Mouse (Mus musculus) right cerebral cortex, postnatal 36 days (tissue): ENCODE results near the gene Sbf2.
"Not testable (repeated sequence)": the region's sequence is repeated elsewhere in the genome, so short reads cannot be mapped to it uniquely, and the experiment has no call there.

ENCODE experiments used
- DNase-seq, 2 experiments: peaks; one replicate each; pipeline ENCODE4 v3.0.0; 2022; ENCODE audit warnings: low spot score in 2 of 2, mixed read lengths in 1 of 2

Gene Sbf2

GRCm38 (mm10) chr7:110391632-110392031 lies 223.1 kb downstream of the Sbf2 start:
- no peak for DNase-seq

- DNase-seq, result not testable (repeated sequence)
Measured at GRCm38 (mm10) chr7:110388889-110389288, 225.8 kb downstream of the Sbf2 start.

DNA sequence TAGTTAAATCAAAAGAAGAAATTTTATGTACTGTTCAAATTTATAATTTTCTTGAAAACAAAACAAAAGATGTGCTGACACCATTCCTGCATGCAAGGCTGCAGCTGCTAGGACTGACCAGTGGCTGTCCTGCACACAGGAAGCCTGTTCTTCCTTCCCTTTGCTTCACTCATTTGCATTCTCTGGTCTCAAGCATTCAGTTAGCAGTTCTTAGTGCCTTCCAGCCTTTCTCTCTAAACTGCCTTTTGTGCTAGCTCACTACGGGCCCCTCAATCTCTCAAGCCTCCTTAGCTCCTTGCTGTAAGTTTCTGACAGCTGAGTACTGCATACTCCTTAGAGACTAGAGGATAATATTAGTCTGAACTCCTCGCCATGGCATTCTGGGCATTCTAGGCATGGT lies 227.2 kb downstream of the Sbf2 start:
- DNase-seq, result no peak

DNA sequence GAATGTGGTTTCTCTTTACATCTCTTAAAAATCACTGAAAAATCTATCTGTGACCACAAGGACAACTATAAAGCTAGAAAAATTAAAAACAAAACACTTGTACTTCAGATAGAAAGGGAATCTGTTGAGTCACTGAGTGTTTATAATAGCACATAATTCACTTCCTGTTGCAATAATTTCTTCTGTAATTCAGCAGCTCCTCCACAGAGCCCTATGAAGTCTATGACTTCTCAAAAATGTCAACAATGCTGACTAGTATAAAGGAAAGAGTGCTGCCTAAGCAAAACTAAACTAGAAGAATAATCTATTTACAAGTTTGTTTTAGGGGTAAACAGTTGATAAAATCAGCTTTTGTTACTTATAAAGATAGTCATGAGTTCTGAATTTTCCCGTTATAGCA lies 229.2 kb downstream of the Sbf2 start:
- DNase-seq, result no peak

- no peak for DNase-seq
Measured at GRCm38 (mm10) chr7:110384343-110384742, 230.4 kb downstream of the Sbf2 start.

GRCm38 (mm10) chr7:110381625-110382024 lies 233.1 kb downstream of the Sbf2 start:
- no peak for DNase-seq

DNA sequence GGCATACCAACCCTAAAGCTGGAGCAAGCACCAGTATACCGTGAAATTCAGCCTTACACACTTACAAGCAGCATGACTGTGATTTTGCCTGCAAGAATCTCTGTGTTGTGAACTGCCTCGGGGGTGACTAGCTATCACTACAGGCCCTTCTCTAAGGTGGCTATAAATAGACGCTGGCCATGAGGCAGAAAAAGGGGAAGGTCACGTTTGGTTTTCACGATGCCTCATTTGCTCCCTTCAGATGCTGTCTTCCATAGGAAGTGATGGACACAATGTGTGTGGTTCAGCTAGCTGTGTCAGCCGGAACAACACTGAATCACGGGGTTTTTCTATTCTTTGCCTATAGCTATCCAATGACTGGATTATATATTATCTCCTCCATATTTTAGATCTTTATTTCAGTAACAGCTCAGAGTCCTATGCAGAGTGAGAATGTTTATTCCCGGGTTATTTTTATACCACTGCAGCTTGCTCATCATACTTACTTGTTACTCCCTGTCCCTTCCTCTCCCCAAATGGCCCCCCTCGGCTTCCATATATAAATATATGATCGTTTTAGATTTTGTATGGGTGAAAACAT lies 235.3 kb downstream of the Sbf2 start:
- DNase-seq, result peak in 1 of 2 experiments; percentile 11

GRCm38 (mm10) chr7:110372529-110372928 lies 242.2 kb downstream of the Sbf2 start:
- no peak for DNase-seq

GRCm38 (mm10) chr7:110362005-110362404 lies 252.7 kb downstream of the Sbf2 start:
- no peak for DNase-seq

- no peak for DNase-seq
Measured at GRCm38 (mm10) chr7:110361516-110361915, 253.2 kb downstream of the Sbf2 start.

GRCm38 (mm10) chr7:110359391-110359790 lies 255.3 kb downstream of the Sbf2 start:
- no peak for DNase-seq

DNA sequence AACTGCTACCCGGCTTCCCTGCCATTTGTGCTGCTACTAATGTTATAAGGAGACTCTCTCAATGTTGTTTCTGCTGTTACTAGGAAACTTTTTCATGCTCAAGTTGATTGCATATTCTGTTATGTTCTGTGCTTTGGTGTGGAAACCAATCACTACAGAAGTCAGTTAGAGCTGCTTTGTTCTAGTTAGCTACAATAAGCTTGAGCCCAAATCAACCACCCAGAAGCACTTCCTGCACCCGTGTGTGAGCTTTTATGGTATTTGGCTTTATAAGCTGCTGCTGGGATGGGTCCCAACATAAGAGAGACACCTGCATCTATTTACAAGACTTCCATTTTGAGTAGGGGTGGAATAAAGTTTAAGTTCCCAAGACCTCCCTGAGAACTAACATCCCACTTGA lies 260.8 kb downstream of the Sbf2 start:
- DNase-seq, result no peak

DNA sequence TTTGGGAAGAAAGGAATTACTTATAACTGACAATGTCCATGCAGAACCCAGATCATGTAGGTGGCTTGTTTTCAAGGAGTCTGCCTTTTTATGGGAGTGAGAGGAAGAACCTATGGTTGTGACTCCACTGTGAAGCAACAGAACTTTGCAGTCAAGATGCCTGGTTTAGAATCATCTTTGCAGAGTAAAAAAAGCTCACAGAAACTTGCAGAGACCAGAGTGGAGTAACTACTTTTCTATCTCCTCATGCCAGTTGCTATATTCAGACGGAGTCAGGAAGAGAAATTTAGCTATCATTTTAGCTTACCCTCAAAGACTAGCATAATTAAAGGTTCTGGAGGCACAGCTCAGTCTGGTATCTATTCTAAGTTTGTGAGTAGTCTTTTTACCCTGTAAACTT lies 267.5 kb downstream of the Sbf2 start:
- peak in 1 of 2 experiments; percentile 20 for DNase-seq

GRCm38 (mm10) chr7:110337601-110338000 lies 277.1 kb downstream of the Sbf2 start:
- DNase-seq, result no peak

- DNase-seq, result no peak
Measured at GRCm38 (mm10) chr7:110325381-110326110, 289.2 kb downstream of the Sbf2 start.

- no peak for DNase-seq
Measured at GRCm38 (mm10) chr7:110324852-110325251, 289.9 kb downstream of the Sbf2 start.

DNA sequence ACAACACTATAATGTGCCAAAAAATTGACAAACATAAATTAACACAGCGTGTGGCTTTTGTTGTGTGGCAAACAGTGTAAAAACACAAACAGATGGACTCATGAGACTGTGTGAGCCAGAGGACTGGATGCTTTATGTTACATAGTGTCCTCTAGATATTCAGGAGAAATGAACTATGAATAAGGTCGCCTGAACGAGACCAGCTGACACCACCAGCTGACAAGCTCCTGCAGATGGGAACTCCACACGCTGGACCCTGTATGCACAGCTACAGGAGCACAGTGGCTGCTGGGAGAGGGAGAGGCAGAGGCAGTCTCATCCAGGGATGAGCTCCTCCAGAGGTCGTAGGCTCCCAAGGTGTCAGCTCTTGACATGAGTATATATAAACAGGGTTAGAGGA lies 293.6 kb downstream of the Sbf2 start:
- no peak for DNase-seq

DNA sequence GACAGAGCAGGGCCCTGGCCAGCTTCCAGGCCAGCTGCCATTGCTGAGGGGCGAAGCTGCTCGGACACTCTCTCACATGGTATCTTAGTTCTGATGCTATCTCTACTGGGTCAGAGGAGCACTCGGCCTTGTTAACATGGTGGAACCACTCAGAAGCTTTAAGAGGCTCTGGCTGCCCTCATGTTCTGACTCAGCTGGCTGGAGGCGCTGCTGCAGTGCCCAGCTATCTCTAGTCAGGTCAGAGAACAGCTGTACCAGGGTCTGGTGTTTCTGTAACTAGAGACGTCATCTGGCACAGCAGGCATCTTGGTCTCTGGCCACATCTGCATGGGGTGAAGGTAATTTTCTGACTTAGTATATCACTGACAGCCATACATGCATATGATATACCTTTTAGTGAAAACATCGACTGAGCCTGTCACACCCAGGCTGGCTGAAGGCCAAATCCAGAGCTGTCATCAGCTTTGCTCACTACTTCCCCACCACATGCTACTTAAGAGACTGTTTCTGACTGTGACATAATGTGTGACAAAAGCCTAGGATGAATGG lies 295.7 kb downstream of the Sbf2 start:
- DNase-seq, result no peak

DNA sequence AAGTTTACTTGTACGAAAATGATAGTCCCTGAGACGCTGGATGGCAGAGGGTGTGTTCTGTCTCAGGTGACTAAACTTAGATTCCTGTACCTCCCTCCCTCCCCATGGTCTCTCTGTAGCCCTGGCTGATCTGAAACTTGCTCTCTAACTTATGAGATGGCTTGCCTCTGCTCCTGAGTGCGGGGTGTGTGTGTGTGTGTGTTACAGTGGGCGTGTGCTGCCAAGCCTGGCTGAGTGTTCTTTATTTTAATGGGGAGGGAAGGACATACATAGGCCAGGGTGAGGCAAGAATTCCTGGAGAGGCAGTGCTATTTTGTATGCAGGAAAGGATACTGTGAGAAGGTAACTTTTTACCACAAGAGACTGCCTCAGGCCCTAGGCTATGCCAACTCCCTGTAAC lies 297.3 kb downstream of the Sbf2 start:
- DNase-seq, result no peak

GRCm38 (mm10) chr7:110315352-110315751 lies 299.4 kb downstream of the Sbf2 start:
- no peak for DNase-seq

- no peak for DNase-seq
Measured at GRCm38 (mm10) chr7:110314401-110314890, 300.3 kb downstream of the Sbf2 start.

- no peak for DNase-seq
Measured at GRCm38 (mm10) chr7:110313392-110314055, 301.2 kb downstream of the Sbf2 start.

DNA sequence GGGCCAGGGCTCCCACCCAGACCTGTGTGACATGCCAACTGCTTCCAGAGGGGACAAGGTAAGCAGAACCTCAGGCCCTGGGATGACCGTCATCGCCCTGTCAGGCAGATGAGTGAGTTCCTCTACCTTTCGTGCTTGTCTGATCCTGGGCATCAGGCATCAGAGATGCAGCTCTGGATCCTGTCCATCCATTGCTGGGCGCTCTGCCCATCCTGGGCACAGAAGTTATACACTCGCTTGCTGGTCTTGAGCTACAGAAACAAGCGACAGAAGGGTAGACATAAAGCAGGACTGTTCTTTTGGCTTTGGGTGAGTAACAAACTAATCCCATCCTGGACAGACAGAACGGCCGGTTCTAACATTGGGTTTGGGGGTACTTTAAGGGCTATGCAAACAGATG lies 305.5 kb downstream of the Sbf2 start:
- DNase-seq, result no peak
